ENCODE assay signal across 23 mouse cellular contexts in genomic region chr6:8415823-8416222, GRCm38 (mm10).
"Had no signal": no experiment of that assay in that cellular context is flagged by ENCODE, and none has a peak within 500 bp of the region (broad histone marks: within the 10 kb centered on the region; RNA-seq: fewer than 3 reads in every experiment).

No protein-coding gene starts in this region.

- H3K4me2 ChIP-seq: kidney, embryonic 15.5 days; limb, embryonic 12.5 days; limb, embryonic 15.5 days; liver, embryonic 12.5 days; liver, embryonic 15.5 days; midbrain, embryonic 13.5 days; neural tube, embryonic 13.5 days had no signal

- H3K4me1 ChIP-seq: liver, embryonic 12.5 days; liver, embryonic 15.5 days had no signal

- H3K36me3 ChIP-seq: kidney, embryonic 15.5 days; limb, embryonic 12.5 days; limb, embryonic 15.5 days; liver, embryonic 12.5 days; liver, embryonic 15.5 days; midbrain, embryonic 10.5 days; midbrain, embryonic 13.5 days; neural tube, embryonic 13.5 days had no signal

- H3K4me3 ChIP-seq: kidney, embryonic 15.5 days; limb, embryonic 12.5 days; limb, embryonic 15.5 days; liver, embryonic 12.5 days; liver, embryonic 15.5 days; megakaryocyte, embryonic 14.5 days; midbrain, embryonic 10.5 days; midbrain, embryonic 13.5 days; myocyte; neural tube, embryonic 13.5 days had no signal

- DNase-seq: kidney, adult 11 months; kidney, adult 8-10 months; kidney, postnatal 10 days; kidney, postnatal 36 days; left cerebral cortex, postnatal 4 days; lung, adult 18-20 months; lung, postnatal 4 days; retina, postnatal 1 day; right cerebral cortex, postnatal 25 days; thymus, adult 18-20 months; thymus, postnatal 36 days had no signal

- H3K9ac ChIP-seq: kidney, embryonic 15.5 days; limb, embryonic 12.5 days; limb, embryonic 15.5 days; liver, embryonic 12.5 days; liver, embryonic 15.5 days; midbrain, embryonic 13.5 days; neural tube, embryonic 13.5 days had no signal

- H3K27me3 ChIP-seq: kidney, embryonic 15.5 days; limb, embryonic 12.5 days; limb, embryonic 15.5 days; liver, embryonic 12.5 days; liver, embryonic 15.5 days; megakaryocyte, embryonic 14.5 days; midbrain, embryonic 13.5 days; neural tube, embryonic 13.5 days had no signal

- H3K27ac ChIP-seq: kidney, embryonic 15.5 days; limb, embryonic 12.5 days; limb, embryonic 15.5 days; liver, embryonic 12.5 days; liver, embryonic 15.5 days; midbrain, embryonic 10.5 days; midbrain, embryonic 13.5 days; neural tube, embryonic 13.5 days had no signal

- H3K9me3 ChIP-seq: kidney, embryonic 15.5 days; limb, embryonic 12.5 days; limb, embryonic 15.5 days; liver, embryonic 12.5 days; liver, embryonic 15.5 days; megakaryocyte, embryonic 14.5 days; midbrain, embryonic 10.5 days; midbrain, embryonic 13.5 days; neural tube, embryonic 13.5 days had no signal

- ATAC-seq: liver, embryonic 12.5 days; lung, postnatal 0 days; midbrain, embryonic 13.5 days; midbrain, embryonic 16.5 days had no signal
